Mouse (Mus musculus): ENCODE measurements around the gene Rbm20.
"Not testable (repeated sequence)": the region's sequence is repeated elsewhere in the genome, so short reads cannot be mapped to it uniquely, and the experiment has no call there.

Gene Rbm20

GRCm38 (mm10) chr19:53676718-53677634 lies at the start of gene Rbm20:
Gene Rbm20, plus strand, starts transcription at chr19:53677306.
- DNase-seq (ENCODE audit: low spot score) = no peak

- DNase-seq (ENCODE audit: low spot score) = peak; percentile 33
These were observed 39.1 kb upstream of the Rbm20 start for GRCm38 (mm10) chr19:53638041-53638440.

- DNase-seq (ENCODE audit: low spot score) = peak; percentile 26
These were observed 38.4 kb upstream of the Rbm20 start for GRCm38 (mm10) chr19:53638727-53639126.

GRCm38 (mm10) chr19:53644020-53644595 lies 33.0 kb upstream of the Rbm20 start:
- DNase-seq (ENCODE audit: low spot score) = peak; percentile 40

- no peak for DNase-seq (ENCODE audit: low spot score)
These were observed 29.8 kb upstream of the Rbm20 start for GRCm38 (mm10) chr19:53647301-53647700.

- DNase-seq (ENCODE audit: low spot score) = peak; percentile 37
These were observed 29.1 kb upstream of the Rbm20 start for GRCm38 (mm10) chr19:53648056-53648455.

- DNase-seq (ENCODE audit: low spot score) = peak; percentile 86
These were observed 28.3 kb upstream of the Rbm20 start for GRCm38 (mm10) chr19:53648802-53649236.

GRCm38 (mm10) chr19:53649361-53649760 lies 27.7 kb upstream of the Rbm20 start:
- no peak for DNase-seq (ENCODE audit: low spot score)

- DNase-seq (ENCODE audit: low spot score) = peak; percentile 76
These were observed 27.3 kb upstream of the Rbm20 start for GRCm38 (mm10) chr19:53649802-53650201.

- no peak for DNase-seq (ENCODE audit: low spot score)
These were observed 26.2 kb upstream of the Rbm20 start for GRCm38 (mm10) chr19:53650921-53651320.

GRCm38 (mm10) chr19:53652267-53652666 lies 24.8 kb upstream of the Rbm20 start:
- DNase-seq (ENCODE audit: low spot score) = no peak

- peak; percentile 89 for DNase-seq (ENCODE audit: low spot score)
These were observed 23.3 kb upstream of the Rbm20 start for GRCm38 (mm10) chr19:53653624-53654467.

- DNase-seq (ENCODE audit: low spot score) = not testable (repeated sequence)
These were observed 20.7 kb upstream of the Rbm20 start for GRCm38 (mm10) chr19:53656443-53656842.

- no peak for DNase-seq (ENCODE audit: low spot score)
These were observed 19.7 kb upstream of the Rbm20 start for GRCm38 (mm10) chr19:53657437-53657836.

GRCm38 (mm10) chr19:53660722-53661420 lies 16.2 kb upstream of the Rbm20 start:
- DNase-seq (ENCODE audit: low spot score) = no peak

GRCm38 (mm10) chr19:53661938-53662722 lies 15.0 kb upstream of the Rbm20 start:
- no peak for DNase-seq (ENCODE audit: low spot score)

- no peak for DNase-seq (ENCODE audit: low spot score)
These were observed 12.3 kb upstream of the Rbm20 start for GRCm38 (mm10) chr19:53664831-53665230.

GRCm38 (mm10) chr19:53665391-53665790 lies 11.7 kb upstream of the Rbm20 start:
- DNase-seq (ENCODE audit: low spot score) = no peak

- DNase-seq (ENCODE audit: low spot score) = no peak
These were observed 10.4 kb upstream of the Rbm20 start for GRCm38 (mm10) chr19:53666708-53667107.

- no peak for DNase-seq (ENCODE audit: low spot score)
These were observed 8.3 kb upstream of the Rbm20 start for GRCm38 (mm10) chr19:53668821-53669220.

GRCm38 (mm10) chr19:53670625-53671141 lies 6.4 kb upstream of the Rbm20 start:
- no peak for DNase-seq (ENCODE audit: low spot score)
